Mouse (Mus musculus) thymus, adult 2 months (tissue): Measurements from ENCODE around the gene Fkbp5. TPM values are rescaled to one million over a fixed set of nuclear protein-coding genes. Genes with fewer than 3 reads are reported as not detected.
A peak's percentile ranks its signal among the peaks of the same experiment; 100 is the strongest.

Experiments
- DNase-seq: peaks from one replicate; pipeline ENCODE4 v3.0.0; 2021
- H3K27ac ChIP-seq: fragments of 200-500 bp; 2 replicates; pipeline ENCODE4 v1.5.1; 2012; ENCODE audit warnings: low read length, control low read depth; ENCODE audit not compliant: control insufficient read depth, insufficient read depth
- H3K27me3 ChIP-seq: fragments of 200-500 bp; 2 replicates; pipeline ENCODE4 v1.6.1; 2012; ENCODE audit warnings: mild to moderate bottlenecking, low read length, moderate library complexity, mixed read lengths; ENCODE audit not compliant: control insufficient read depth, insufficient read depth
- H3K36me3 ChIP-seq: fragments of 200-500 bp; 2 replicates; pipeline ENCODE4 v1.6.1; 2012; ENCODE audit warnings: mild to moderate bottlenecking, low read length, moderate library complexity; ENCODE audit not compliant: control insufficient read depth, insufficient read depth
- H3K4me1 ChIP-seq: fragments of 200-500 bp; replicated peaks from 2 replicates; pipeline ENCODE4 v1.6.1; 2012; ENCODE audit warnings: low read length; ENCODE audit not compliant: control insufficient read depth, insufficient read depth
- H3K4me3 ChIP-seq: fragments of 200-500 bp; 2 replicates; pipeline ENCODE4 v1.5.1; 2012; ENCODE audit warnings: mild to moderate bottlenecking, low read length, control low read depth, moderate library complexity; ENCODE audit not compliant: control insufficient read depth, insufficient read depth
- CTCF ChIP-seq: fragments of 200-500 bp; IDR thresholded peaks from 2 replicates; pipeline ENCODE4 v1.5.1; 2012; ENCODE audit warnings: mild to moderate bottlenecking, control low read depth, low read length, moderate library complexity, borderline replicate concordance; ENCODE audit not compliant: control insufficient read depth, poor library complexity, insufficient read depth; ENCODE audit errors: extremely low read depth
- POLR2A ChIP-seq: fragments of 200-500 bp; IDR thresholded peaks from 2 replicates; pipeline ENCODE4 v1.6.1; 2012; ENCODE audit warnings: mild to moderate bottlenecking, low read length, control low read depth, moderate library complexity; ENCODE audit not compliant: control insufficient read depth, poor library complexity, insufficient read depth; ENCODE audit errors: extremely low read depth
- WGBS: fragments of 180-500 bp; shearing (Covaris S2); methylation state at CpG from one replicate; pipeline ENCODE4 v1.1.7; 2018; 5-methylcytosine and 5-hydroxymethylcytosine counted together
- polyA plus RNA-seq: library from polyadenylated mRNA; depleted of rRNA; stranded (reverse); fragments of >200 nt; gene quantifications from 2 replicates; pipeline ENCODE4 v1.2.3, GENCODE M21; 2012

Gene Fkbp5
- polyA plus RNA-seq, 1 experiment, result 157 TPM

- TF ChIP-seq CTCF, result no peak
- TF ChIP-seq POLR2A, result no peak
- DNase-seq, result no peak
- Histone ChIP-seq H3K36me3 (no peaks in the 10 kb centered on the region), H3K27me3 (no peaks in the 10 kb centered on the region), H3K27ac (no peak overlapping the region), H3K4me1 (peaks cover 16% of the 10 kb centered on the region), H3K4me3 (no peak overlapping the region)
- 86% methylated on average over 1 of the region's 1 CpGs for WGBS
Measured at GRCm38 (mm10) chr17:28371941-28372340, 145.4 kb downstream of the Fkbp5 start.

- no peaks in the 10 kb centered on the region for H3K27me3 ChIP-seq
- no peaks in the 10 kb centered on the region for H3K36me3 ChIP-seq
- 94% methylated on average over 2 of the region's 2 CpGs for WGBS
- H3K4me1 ChIP-seq, result peaks cover 16% of the 10 kb centered on the region
- TF ChIP-seq POLR2A (no peak), CTCF (no peak)
- no peak for DNase-seq
- no peak overlapping the region for H3K4me3 ChIP-seq
- H3K27ac ChIP-seq, result no peak overlapping the region
Measured at GRCm38 (mm10) chr17:28371286-28371685, 146.0 kb downstream of the Fkbp5 start.

- Histone ChIP-seq H3K4me3 (no peak overlapping the region), H3K4me1 (peaks cover 1% of the 10 kb centered on the region), H3K36me3 (no peaks in the 10 kb centered on the region), H3K27ac (no peak overlapping the region), H3K27me3 (peaks cover 13% of the 10 kb centered on the region; the same call in 1 of the 2 replicates)
- WGBS, result 81% methylated on average over 5 of the region's 5 CpGs
- TF ChIP-seq CTCF, result no peak
- no peak for DNase-seq
Measured at GRCm38 (mm10) chr17:28369056-28369455, 148.3 kb downstream of the Fkbp5 start.

- 4% methylated on average over 13 of the region's 13 CpGs for WGBS
- Histone ChIP-seq H3K27me3 (peaks cover 20% of the 10 kb centered on the region; the same call in 1 of the 2 replicates), H3K4me1 (no peaks in the 10 kb centered on the region), H3K27ac (no peak overlapping the region), H3K36me3 (no peaks in the 10 kb centered on the region), H3K4me3 (no peak overlapping the region)
- DNase-seq, result peak; percentile 84
- TF ChIP-seq POLR2A (no peak), CTCF (peak; percentile 98)
Measured at GRCm38 (mm10) chr17:28368449-28368848, 148.9 kb downstream of the Fkbp5 start.

GRCm38 (mm10) chr17:28365122-28365521, 152.2 kb downstream of the Fkbp5 start, which contains the start of gene Tulp1:
TSS of gene Tulp1 (minus strand) at chr17:28365222.
- no peak for DNase-seq
- 82% methylated on average over 8 of the region's 8 CpGs for WGBS
- H3K4me1 ChIP-seq, result peaks cover 5% of the 10 kb centered on the region
- TF ChIP-seq CTCF (no peak), POLR2A (no peak)
- no peak within 1 kb of the TSS for H3K4me3 ChIP-seq
- H3K27me3 ChIP-seq, result peaks cover 33% of the 10 kb centered on the region
- H3K36me3 ChIP-seq, result no peaks in the 10 kb centered on the region
- H3K27ac ChIP-seq, result no peak within 1 kb of the TSS

GRCm38 (mm10) chr17:28363507-28363906, 153.8 kb downstream of the Fkbp5 start:
- WGBS, result 53% methylated on average over 6 of the region's 6 CpGs
- no peak overlapping the region for H3K4me3 ChIP-seq

GRCm38 (mm10) chr17:28362653-28363292, 154.6 kb downstream of the Fkbp5 start:
- WGBS, result 5% methylated on average over 25 of the region's 25 CpGs
- H3K4me3 ChIP-seq, result no peak overlapping the region
- DNase-seq, result no peak
- H3K27ac ChIP-seq, result no peak overlapping the region
- H3K27me3 ChIP-seq, result peaks cover 33% of the 10 kb centered on the region
- no peaks in the 10 kb centered on the region for H3K36me3 ChIP-seq
- TF ChIP-seq CTCF (no peak), POLR2A (no peak)
- peaks cover 5% of the 10 kb centered on the region for H3K4me1 ChIP-seq

More at GRCm38 (mm10) chr17:28363507-28363906, 153.8 kb downstream of the Fkbp5 start:
- Histone ChIP-seq H3K27ac (no peak overlapping the region), H3K4me1 (peaks cover 5% of the 10 kb centered on the region), H3K27me3 (peaks cover 33% of the 10 kb centered on the region), H3K36me3 (no peaks in the 10 kb centered on the region)
- DNase-seq, result no peak
- no peak for TF ChIP-seq CTCF
- no peak for TF ChIP-seq POLR2A
